Mouse (Mus musculus) spleen, adult 12 weeks (tissue): Measurements from ENCODE around the gene Oasl2.
"Not testable (repeated sequence)": the region's sequence is repeated elsewhere in the genome, so short reads cannot be mapped to it uniquely, and the experiment has no call there.

Experiments used
- DNase-seq: peaks from one replicate; pipeline ENCODE4 v3.0.0; 2022; ENCODE audit warnings: low spot score

Gene Oasl2

DNA sequence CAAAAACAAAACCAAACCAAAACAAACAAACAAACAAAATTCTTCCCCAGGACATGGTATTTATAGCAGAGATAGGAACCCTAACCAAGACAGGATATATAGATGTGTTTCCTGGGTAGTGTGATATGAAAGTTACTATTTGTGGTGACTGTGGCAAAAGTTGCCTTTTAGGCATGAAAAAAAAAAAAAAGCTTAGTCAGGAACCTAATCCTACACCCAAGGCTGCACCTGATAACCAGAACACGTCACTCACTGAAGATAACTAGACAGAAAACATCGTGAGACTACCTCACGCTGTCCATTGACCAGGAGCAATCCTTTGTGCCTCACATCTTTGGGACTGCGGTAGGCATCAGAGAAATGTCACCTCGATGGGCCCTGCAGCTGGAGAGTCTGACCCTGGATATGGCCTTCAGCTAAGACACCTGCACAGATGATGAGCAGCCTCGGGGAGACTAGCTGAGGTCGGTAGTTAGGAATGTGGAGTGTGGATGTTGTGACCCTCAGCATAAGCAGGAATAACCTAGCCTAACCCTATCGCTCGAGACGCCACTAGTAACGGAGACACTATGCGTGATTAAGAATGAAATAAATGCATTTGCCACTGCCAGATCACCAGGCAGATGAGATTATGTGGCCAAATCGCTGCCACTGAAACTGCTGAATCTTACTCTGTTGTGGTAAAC lies at the start of gene Oasl2:
Oasl2 (plus strand) TSS at position 249 of the 686 bp plus-strand sequence.
- DNase-seq, result no peak

- DNase-seq, result no peak
Observed at GRCm38 (mm10) chr5:114851565-114852236, 45.0 kb upstream of the Oasl2 start.

- not testable (repeated sequence) for DNase-seq
Observed at GRCm38 (mm10) chr5:114853364-114853763, 43.4 kb upstream of the Oasl2 start, which contains the start of gene 4930519G04Rik. 4930519G04Rik (plus strand) TSS chr5:114853664.

DNA sequence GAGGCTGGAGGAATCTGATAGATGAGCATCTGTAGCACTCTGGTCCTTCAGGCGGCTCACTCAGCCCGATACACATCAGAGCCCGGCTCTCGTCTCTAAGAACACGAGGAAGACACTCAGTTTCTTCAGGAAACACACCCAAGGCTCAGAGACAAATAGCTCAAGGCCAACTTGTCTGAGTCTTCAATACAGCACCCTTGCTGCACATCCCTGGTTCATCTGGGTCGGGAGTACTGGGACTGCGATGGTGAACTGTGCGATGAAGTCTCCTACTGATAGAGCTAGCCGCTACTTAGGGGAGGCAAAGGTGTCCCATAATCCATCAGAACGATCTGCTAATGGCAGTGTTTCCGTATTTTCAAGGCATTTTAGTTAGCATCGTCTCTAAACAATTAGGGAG lies 38.2 kb upstream of the Oasl2 start, which contains the start of gene Gm9936:
Gm9936 (minus strand) TSS at position 101 of the 400 bp plus-strand sequence.
- DNase-seq, result no peak

GRCm38 (mm10) chr5:114859253-114859652 lies 37.5 kb upstream of the Oasl2 start:
- peak; percentile 41 for DNase-seq

GRCm38 (mm10) chr5:114861730-114862129 lies 35.0 kb upstream of the Oasl2 start:
- DNase-seq, result no peak

DNA sequence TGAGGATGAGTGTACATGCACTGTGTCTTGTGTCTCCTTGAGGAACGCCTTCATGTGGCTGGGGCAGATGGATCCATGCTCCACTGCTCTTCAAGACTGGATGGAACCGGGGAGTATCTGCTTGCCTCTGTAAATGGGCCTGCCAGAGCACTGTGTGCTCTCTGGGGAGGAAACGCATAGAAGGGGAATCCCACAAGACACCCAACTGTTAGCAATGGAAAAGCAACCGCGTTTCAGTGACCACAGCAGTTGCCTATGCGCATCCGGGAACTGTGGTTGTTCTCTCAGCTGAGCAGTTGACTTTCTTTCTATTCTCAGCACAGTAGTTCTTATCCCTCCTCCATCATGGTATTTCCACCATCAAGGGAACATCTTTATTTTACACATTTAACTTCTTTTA lies 31.9 kb upstream of the Oasl2 start:
- peak; percentile 33 for DNase-seq

GRCm38 (mm10) chr5:114865279-114865678 lies 31.5 kb upstream of the Oasl2 start:
- no peak for DNase-seq

GRCm38 (mm10) chr5:114875858-114876257 lies 20.9 kb upstream of the Oasl2 start:
- no peak for DNase-seq

DNA sequence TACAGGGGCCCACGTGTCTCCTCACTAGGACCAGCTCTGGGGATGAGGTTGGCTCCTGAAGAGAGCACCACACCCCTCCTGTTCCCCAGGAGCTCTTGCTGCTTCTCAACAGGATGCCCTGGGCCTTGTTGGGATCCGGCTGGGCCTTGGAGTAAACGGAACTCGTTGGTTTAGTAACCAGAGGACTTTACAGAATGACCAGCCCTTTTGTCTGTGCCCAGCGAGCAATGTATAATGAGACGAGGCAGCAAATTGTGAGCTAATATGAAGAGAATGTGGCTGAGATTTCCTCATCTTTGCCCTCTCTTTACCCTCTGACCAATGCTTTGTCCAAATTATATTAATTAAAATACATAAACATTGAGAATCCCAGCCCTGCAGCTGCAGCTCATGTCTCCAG lies 20.4 kb upstream of the Oasl2 start:
- no peak for DNase-seq

GRCm38 (mm10) chr5:114877487-114877886 lies 19.2 kb upstream of the Oasl2 start:
- no peak for DNase-seq

- no peak for DNase-seq
Observed at GRCm38 (mm10) chr5:114879399-114879798, 17.3 kb upstream of the Oasl2 start.

DNA sequence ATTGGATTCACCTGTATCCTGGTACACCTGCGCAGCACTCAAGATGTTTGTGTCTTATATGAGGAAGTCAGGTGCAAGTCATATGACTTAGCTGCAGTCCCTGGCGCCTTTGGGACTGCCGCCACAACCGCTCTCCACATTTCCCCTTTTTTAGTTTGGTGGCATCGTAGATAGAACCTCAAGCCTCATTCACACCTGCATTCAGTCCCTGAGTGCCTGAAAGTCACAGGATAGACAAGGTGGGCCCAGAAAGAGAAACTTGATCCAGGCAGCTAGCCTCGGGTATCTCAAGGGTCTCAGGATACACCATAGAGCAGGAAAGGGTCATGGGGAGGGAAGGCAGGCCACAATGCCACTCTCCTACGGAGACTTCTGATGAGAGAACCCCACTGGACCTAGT lies 14.4 kb upstream of the Oasl2 start:
- DNase-seq, result not testable (repeated sequence)

DNA sequence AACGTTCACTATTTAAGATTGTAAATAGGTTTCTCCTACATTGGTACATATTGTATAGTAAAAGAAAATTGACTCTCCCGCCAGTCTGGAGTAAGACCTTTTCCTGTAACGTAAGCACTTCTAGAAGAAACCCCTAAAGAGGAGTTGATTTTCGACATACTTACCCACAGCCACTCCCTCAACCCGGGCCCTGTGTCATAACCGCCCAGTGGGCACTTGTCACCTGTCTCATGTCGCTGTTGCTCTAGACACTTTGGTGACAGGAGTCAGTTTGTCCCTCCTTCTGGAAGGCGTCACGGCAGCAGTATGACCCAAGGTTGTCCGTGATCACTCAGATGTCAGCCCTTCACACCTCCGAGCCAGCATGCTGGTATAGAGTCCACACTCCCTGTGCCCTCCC lies 13.7 kb upstream of the Oasl2 start:
- no peak for DNase-seq

- no peak for DNase-seq
Observed at GRCm38 (mm10) chr5:114886801-114887200, 9.9 kb upstream of the Oasl2 start.

GRCm38 (mm10) chr5:114888995-114889394 lies 7.7 kb upstream of the Oasl2 start:
- no peak for DNase-seq

GRCm38 (mm10) chr5:114895542-114895941 lies 1.2 kb upstream of the Oasl2 start:
- DNase-seq, result no peak

DNA sequence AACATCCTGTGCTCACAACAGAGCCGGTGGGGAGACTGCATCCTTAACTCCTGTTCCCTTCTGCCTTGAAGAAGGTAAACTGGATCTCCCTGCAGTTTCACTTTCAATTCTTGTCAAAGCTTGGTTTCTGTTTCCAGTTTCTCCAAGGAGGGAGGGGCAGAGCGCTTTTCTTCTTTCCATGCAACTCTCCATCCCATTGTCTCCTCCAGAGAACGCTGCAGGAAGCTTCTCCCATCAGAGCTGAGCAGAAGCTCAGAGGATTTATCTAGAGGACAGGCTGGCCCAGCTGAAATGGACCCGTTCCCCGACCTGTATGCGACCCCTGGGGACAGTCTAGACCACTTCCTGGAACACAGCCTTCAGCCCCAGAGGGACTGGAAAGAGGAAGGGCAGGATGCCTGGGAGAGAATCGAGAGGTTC lies 648 bp downstream of the Oasl2 start:
- DNase-seq, result no peak

- DNase-seq, result no peak
Observed at GRCm38 (mm10) chr5:114898857-114899256, 2.1 kb downstream of the Oasl2 start.

GRCm38 (mm10) chr5:114902413-114902812 lies 5.7 kb downstream of the Oasl2 start:
- no peak for DNase-seq

GRCm38 (mm10) chr5:114908598-114909305 lies 12.0 kb downstream of the Oasl2 start:
- DNase-seq, result no peak

DNA sequence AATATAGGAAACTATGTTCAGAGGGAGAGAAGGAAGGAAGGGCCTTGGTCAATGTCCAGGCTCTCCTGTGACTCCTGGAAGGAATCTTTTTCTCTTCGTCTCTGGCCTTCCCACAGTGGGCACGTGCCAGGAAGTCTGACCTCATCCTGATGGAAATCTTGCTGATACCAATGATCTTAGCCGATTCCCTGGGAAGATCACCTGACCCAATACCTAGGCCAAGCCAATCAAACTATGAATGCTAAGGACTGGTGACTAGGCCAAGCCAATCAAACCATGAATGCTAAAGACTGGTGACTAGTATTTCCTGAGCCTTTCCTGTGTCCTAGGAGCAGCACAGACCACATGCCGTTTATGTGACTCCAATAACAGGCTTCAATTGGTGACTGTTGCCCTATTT lies 16.9 kb downstream of the Oasl2 start:
- DNase-seq, result no peak

- DNase-seq, result no peak
Observed at GRCm38 (mm10) chr5:114914855-114915254, 18.1 kb downstream of the Oasl2 start.
